In genomic region chr11:35119360-35119759, GRCm38 (mm10) we compare ENCODE assay signal across 9 mouse cellular contexts. TPM values are rescaled to one million over a fixed set of nuclear protein-coding genes. Genes with fewer than 3 reads are reported as not detected.
A peak's percentile ranks its signal among the peaks of the same experiment; 100 is the strongest.
DNase-seq lines count a peak whose midpoint lies in the region; ATAC-seq and TF ChIP-seq lines count a peak whose summit lies in the region.
"Had no signal": no experiment of that assay in that cellular context is flagged by ENCODE, and none has a peak within 500 bp of the region (broad histone marks: within the 10 kb centered on the region; RNA-seq: fewer than 3 reads in every experiment).

No protein-coding gene starts in this region.

- peak; percentile 86 for TF ChIP-seq CTCF in Patski (IDR thresholded peaks at IDR 0.05)
- peak; percentile 81; the same call in 1 of the 2 replicates for TF ChIP-seq CTCF in thymus, adult 2 months (IDR thresholded peaks at IDR 0.05; ENCODE audit: borderline replicate concordance, control insufficient read depth, extremely low read depth, insufficient read depth, low read length, poor library complexity)

- POLR2A ChIA-PET in Patski (lab: Charles Lee): no interaction called here

- peaks cover 19% of the 10 kb centered on the region for H3K27me3 ChIP-seq in Patski
- peaks cover 3% of the 10 kb centered on the region for H3K27me3 ChIP-seq in thymus, adult 2 months (ENCODE audit: control insufficient read depth, insufficient read depth, low read length)

- no peaks in the 10 kb centered on the region for H3K36me3 ChIP-seq in thymus, adult 2 months (ENCODE audit: control insufficient read depth, insufficient read depth, low read length)
- H3K36me3 ChIP-seq: lung, embryonic 15.5 days had no signal

- 21% methylated on average over 6 of the region's 6 CpGs for WGBS in thymus, adult 2 months

- in situ Hi-C loops in Patski (cut with MboI; ENCODE audit: low pct_unique_long_range_greater_than_20kb): loop anchor here (5.0 kb wide), 1 partner anchor 293 kb away; no protein-coding TSS in a partner anchor

- no peaks in the 10 kb centered on the region for H3K4me1 ChIP-seq in thymus, adult 2 months (replicated peaks; ENCODE audit: control insufficient read depth, insufficient read depth, low read length)

- ATAC-seq in CD4-positive, CD25-positive, alpha-beta regulatory T cell, adult 4 months: no peak
- peak; percentile 84 for ATAC-seq in Patski
- peak; percentile 64 for ATAC-seq in megakaryocyte progenitor cell, adult 5-6 weeks (replicated peaks; ENCODE audit: poor library complexity)

- no peak overlapping the region for H3K4me3 ChIP-seq in thymus, adult 2 months (ENCODE audit: control insufficient read depth, insufficient read depth, low read length)
- H3K4me3 ChIP-seq: lung, embryonic 15.5 days had no signal

- peak; percentile 49 for DNase-seq in CD4-positive, CD25-positive, alpha-beta regulatory T cell, adult 2 months (ENCODE audit: low read depth, low spot score)
- DNase-seq in Patski (ENCODE audit: low read depth, low spot score): peak; percentile 15
- peak; percentile 66 to 80 for DNase-seq in cerebellum, postnatal 4 days (ENCODE audit: low spot score in 2 of 2)
- DNase-seq in gastrocnemius, postnatal 25 days: peak; percentile 44
- peak; percentile 36 to 78 for DNase-seq in layer of hippocampus, adult 8-10 months (ENCODE audit: low spot score in 2 of 2)
- peak; percentile 67 for DNase-seq in thymus, adult 2 months

- CTCF ChIA-PET in Patski (lab: Charles Lee): interaction anchor here (0.6 to 0.9 kb wide), 3 partner anchors 45 to 288 kb away, joined by 3 to 9 read pairs (median 3); no protein-coding TSS in a partner anchor

- H3K27ac ChIP-seq in thymus, adult 2 months (ENCODE audit: control insufficient read depth, insufficient read depth, low read length): no peak overlapping the region
- H3K27ac ChIP-seq: lung, embryonic 15.5 days had no signal

- TF ChIP-seq POLR2A in thymus, adult 2 months (IDR thresholded peaks at IDR 0.05; ENCODE audit: control insufficient read depth, extremely low read depth, insufficient read depth, low read length, poor library complexity): no peak

RNA-seq across cellular contexts. Expression of gene Slit3, which starts 1.7 kb away (rescaled TPM):
- not detected for polyA plus RNA-seq in CD4-positive, CD25-positive, alpha-beta regulatory T cell, adult 4 months (2017; shearing (Covaris generic))
- polyA plus RNA-seq in Patski (2021): 0.03 TPM
- total RNA-seq in gastrocnemius, postnatal 25 days (2021): 10 to 100 TPM in 1 of 2 experiments, 1 to 10 TPM in 1; 9.5 to 13.2 TPM
- total RNA-seq in layer of hippocampus, adult 8-10 months (2022): 100 to 1,000 TPM in 1 of 4 experiments, 10 to 100 TPM in 3; 79.5 to 107 (median 95.7) TPM
- not detected in 2 replicates for total RNA-seq in megakaryocyte progenitor cell, adult 5-6 weeks (2015)
- total RNA-seq in megakaryocyte progenitor cell, adult 5-6 weeks (2017): not detected in 2 replicates
- polyA plus RNA-seq in thymus, adult 2 months (2012; rRNA removed): 6.4 and 7.2 TPM in 2 replicates

Comparison
In these comparisons a context has a peak if more than half of its experiments do, and no peak if none do; other contexts are left out.
1. DNase-seq: peak in every context shown above with its lines; median percentile 73 in cerebellum, postnatal 4 days; 67 in thymus, adult 2 months; 57 in layer of hippocampus, adult 8-10 months; 49 in CD4-positive, CD25-positive, alpha-beta regulatory T cell, adult 2 months; 44 in gastrocnemius, postnatal 25 days; 15 in Patski.
2. RNA of gene Slit3, which starts 1.7 kb away (total RNA-seq): 79.5 to 107 TPM in layer of hippocampus, adult 8-10 months and 9.5 to 13.2 TPM in gastrocnemius, postnatal 25 days; not detected in megakaryocyte progenitor cell, adult 5-6 weeks; every median in the first group is over 10 times any median in the second.